Mouse (Mus musculus) testis, adult 2 months (tissue): ENCODE measurements around the gene Cfap45.
A peak's percentile ranks its signal among the peaks of the same experiment; 100 is the strongest.

Experiments used
- CTCF ChIP-seq: fragments of 200-500 bp; IDR thresholded peaks from 2 replicates; pipeline ENCODE4 v1.5.1; 2012; ENCODE audit warnings: low read depth, mild to moderate bottlenecking, inconsistent platforms, low read length, moderate library complexity; ENCODE audit not compliant: control insufficient read depth, insufficient read depth, insufficient replicate concordance
- POLR2A ChIP-seq: fragments of 200-500 bp; IDR thresholded peaks from 2 replicates; pipeline ENCODE4 v1.6.1; 2012; ENCODE audit warnings: low read depth, mild to moderate bottlenecking, inconsistent platforms, low read length, moderate library complexity; ENCODE audit not compliant: control insufficient read depth

- no peak for TF ChIP-seq POLR2A
- TF ChIP-seq CTCF = peak; percentile 99
These were observed 30.3 kb upstream of the Cfap45 start for GRCm38 (mm10) chr1:172490261-172490661.
